Mouse (Mus musculus): Measurements from ENCODE around the gene Gpr15.

Gpr15 gene

DNA sequence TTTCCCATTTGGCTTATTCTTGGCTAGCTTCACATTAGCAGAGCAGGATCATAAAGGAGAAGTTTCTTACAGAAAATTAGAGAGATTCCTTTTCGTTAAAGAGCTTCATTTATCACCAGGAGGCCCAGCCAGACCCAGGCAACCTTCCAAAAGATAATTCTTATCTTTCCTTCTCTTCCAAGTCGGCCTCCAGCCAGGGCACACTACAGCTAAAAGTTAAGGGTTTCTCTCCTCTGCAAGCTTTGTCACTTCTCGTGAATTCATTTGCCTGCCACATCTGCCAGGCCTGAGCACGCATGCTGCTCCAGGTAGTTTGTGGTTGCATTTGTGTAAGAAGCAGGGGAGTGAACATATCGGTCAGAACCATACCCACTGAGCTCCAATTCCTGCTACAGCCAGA lies 49.6 kb downstream of the Gpr15 start:
- TF ChIP-seq GATA4 (IDR thresholded peaks at IDR 0.05; ENCODE audit: insufficient replicate concordance, low read length) = peak; percentile 91

DNA sequence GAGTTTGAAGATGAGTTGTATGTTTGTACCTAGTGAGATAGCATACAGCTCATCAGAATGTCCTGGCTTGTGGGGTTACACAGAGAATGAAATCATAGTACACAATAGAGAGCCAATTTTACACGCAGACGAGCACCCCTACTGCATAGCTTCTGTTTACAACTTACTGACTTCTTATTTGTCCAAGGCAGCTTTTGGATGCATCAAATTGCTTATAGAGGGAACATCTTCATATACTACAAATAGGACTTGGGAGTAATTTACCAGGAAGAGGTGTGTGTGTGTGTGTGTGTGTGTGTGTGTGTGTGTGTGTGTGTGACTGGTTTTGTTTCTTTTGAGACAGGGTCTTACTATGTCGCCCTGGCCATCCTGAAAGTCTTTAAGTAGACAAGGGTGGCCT lies 50.3 kb downstream of the Gpr15 start:
- TF ChIP-seq GATA4 (IDR thresholded peaks at IDR 0.05; ENCODE audit: insufficient replicate concordance, low read length) = no peak

Measured in liver, adult (tissue).